Mouse (Mus musculus) heart, adult 2 months (tissue): ENCODE data around the gene Guca1b.

Experiments
- CTCF ChIP-seq: fragments of 200-600 bp; IDR thresholded peaks from 2 replicates; pipeline ENCODE4 v1.8.1; 2022; ENCODE audit warnings: antibody characterized with exemption, mild to moderate bottlenecking, moderate library complexity
- POLR2A ChIP-seq: fragments of 200-500 bp; IDR thresholded peaks from 2 replicates; pipeline ENCODE4 v1.6.1; 2011; ENCODE audit warnings: mild to moderate bottlenecking, low read depth, low read length, control low read depth; ENCODE audit not compliant: insufficient read depth

GRCm38 (mm10) chr17:47383266-47383665 is 1.9 kb upstream of the Guca1b start:
- TF ChIP-seq CTCF (no peak), POLR2A (no peak)
